Mouse (Mus musculus) MEL-GATA-1-ER (cell line): ENCODE results near the gene Alkbh4.
"Not testable (repeated sequence)": the region's sequence is repeated elsewhere in the genome, so short reads cannot be mapped to it uniquely, and the experiment has no call there.

Source experiments
- DNase-seq: peaks from one replicate; pipeline ENCODE4 v3.0.0-alpha.2; 2012; ENCODE audit warnings: low read depth; ENCODE audit errors: extremely low read depth

Alkbh4 gene

DNA sequence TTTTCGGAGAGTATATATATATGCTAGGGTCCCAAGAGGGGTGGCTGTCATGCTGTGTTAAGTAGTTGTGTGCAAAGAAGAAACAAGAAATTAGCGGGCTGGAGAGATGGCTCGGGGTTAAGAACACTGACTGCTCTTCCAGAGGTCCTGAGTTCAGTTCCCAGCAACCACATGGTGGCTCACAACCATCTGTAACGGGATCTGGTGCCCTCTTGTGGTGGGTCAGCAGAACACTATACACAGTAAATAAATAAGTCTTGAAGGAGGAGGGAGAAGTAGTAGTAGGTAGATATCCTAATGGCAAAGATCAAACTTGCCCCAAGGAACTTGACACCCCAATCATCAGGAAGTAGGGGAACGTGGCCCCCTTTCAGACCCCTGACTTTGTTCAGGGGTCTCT is 6.8 kb downstream of the Alkbh4 start:
- no peak for DNase-seq

- DNase-seq, result no peak
Measured at GRCm38 (mm10) chr5:136143161-136143755, 7.3 kb downstream of the Alkbh4 start.

DNA sequence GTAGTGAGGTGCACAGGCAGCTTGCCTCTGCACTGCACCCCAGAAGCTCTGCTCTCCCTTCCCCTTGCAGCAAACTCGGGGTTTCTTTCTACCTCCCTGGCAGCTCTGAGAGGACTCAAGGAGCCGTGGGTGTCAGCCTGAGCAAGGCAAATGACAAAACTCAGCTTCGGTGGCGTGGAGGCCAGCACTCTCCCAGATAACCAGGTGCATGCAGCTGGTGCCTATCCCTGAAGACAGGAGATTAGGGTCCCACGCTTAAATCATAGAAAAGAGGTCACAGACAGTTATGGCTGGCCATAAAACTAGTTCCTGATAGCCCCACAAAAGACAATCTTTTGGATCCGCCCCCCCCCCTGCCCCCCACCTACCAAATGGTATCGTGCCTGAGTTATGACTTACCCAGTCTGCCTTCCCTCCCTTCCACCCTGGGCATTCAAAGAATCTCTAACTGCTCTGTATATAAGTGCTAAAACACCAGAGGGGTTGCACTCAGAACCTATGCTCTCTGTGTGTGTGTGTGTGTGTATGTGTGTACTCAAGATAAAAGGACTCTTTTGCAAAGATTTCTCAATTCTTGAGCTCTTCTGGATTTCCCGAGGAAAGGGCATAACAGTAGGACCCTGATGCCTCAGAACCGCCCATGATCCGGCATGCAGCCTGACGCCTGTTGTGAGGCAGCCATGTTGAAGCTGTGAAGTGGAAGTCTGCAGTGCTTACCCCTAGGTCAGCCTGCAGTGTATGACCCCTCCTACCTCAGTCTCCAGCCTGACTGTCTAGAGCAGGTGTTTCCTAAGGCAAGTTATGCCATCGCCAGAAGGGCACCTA is 8.9 kb downstream of the Alkbh4 start:
- DNase-seq, result no peak

DNA sequence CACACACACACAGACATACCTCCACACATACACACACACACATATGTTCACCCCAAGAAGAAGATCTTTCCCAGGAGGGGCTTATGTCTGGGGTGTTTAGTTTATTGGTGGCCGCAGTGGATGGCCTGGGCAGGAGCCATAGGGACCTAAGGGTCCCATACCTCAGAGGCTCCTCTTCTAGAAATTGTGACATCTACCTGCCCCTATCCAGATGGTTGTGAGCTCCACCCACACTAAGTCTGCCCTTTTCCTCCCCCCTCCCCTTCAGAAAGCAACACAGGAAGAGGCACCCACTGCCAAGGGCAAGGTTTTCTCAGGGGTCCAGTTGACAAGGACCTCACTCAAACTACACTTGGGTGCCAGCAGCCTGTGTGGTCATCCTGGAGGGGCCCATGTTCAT is 11.0 kb downstream of the Alkbh4 start:
- DNase-seq, result no peak

GRCm38 (mm10) chr5:136147704-136148103 is 11.8 kb downstream of the Alkbh4 start:
- DNase-seq, result no peak

DNA sequence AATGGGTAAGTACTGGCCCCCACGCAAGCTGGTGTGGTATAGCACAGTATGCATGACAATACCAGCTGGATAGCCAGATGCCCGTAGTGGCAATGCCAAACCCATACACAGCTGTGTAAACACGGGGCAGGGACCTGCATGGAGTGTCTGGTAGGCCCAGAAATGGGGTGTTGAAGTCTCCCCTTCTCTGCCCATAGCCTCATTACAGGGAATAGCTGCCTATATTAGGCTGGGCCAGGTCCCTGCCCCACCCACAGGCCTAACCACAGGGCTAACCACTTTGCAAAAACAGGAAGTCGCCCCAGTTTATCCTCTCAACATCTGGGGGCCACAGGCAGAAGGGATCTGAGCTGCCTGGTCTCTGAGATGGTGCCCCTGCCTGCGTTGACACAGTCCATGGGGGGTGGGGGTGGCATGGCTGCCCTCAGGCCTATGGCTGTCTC is 13.2 kb downstream of the Alkbh4 start:
- peak; percentile 71 for DNase-seq

DNA sequence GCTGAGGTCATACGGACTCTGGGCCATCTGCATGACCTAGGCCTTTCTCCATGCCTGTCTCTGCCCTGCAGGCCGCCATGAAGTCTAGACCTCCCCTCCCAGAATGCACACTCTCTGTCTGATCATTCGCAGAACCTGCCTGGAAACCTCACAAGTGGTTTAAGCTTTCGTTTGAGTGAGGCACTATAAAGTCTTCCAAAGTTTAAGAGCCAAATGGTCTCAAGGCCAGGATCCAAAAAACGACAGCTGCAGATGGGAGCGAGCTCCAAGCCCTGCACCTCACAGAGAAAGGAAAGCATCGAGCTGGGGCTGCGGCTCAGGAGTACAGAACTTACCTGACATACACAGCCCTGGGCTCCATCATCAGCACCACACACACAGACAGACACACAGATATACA is 16.4 kb downstream of the Alkbh4 start:
- DNase-seq, result no peak

- no peak for DNase-seq
Measured at GRCm38 (mm10) chr5:136155399-136155798, 19.5 kb downstream of the Alkbh4 start.

DNA sequence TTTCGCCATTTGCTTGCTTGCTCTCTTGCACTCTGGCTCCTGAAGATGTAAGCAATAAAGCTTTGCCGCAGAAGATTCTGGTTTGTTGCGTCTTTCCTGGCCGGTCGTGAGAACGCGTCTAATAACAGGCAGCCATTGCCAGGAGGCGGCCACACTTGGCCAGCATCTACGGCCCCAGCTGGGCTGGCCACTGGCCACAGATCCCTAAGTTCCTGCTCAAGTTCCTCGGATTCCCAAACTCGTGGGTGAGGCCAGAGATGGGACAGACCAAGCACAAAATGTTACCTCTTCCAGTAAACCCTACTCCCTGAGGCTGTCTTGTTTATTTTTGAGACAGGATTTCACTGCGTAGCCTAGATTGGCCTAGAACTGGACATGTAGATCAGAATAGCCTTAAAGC is 24.1 kb downstream of the Alkbh4 start:
- DNase-seq, result not testable (repeated sequence)

DNA sequence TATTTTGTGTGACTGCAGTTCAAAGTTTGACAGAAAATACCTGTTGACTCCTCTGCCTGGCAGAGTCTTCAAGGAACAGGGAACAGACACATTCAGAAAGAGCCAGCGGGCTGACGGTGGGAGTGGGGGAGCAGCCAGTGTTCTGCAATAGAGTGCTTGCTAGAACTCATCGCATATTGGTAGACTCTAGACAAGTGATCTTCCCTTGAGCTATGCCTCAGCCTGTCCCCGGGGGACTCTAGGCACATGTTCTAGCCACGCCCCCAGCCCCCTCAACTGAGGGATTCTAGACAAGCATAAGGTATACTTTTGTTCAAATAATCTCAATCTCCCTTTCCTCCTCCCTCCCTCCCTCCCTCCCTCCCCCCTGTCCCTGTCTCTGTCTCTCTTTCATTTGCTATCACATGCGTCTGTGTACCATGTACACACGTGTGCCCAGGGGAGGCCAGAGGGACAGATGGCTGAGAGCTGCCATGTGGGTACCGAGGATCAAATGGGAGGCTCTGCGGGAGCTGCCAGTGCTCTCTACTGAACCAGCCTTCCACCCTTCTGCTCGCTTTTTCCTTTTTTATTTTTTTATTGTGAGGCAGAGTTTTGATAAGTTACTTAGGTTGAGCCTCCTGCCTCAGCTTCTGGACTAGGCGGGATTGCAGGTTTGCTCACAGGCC is 28.0 kb downstream of the Alkbh4 start:
- DNase-seq, result no peak

GRCm38 (mm10) chr5:136165246-136165645 is 29.3 kb downstream of the Alkbh4 start:
- DNase-seq, result no peak

DNA sequence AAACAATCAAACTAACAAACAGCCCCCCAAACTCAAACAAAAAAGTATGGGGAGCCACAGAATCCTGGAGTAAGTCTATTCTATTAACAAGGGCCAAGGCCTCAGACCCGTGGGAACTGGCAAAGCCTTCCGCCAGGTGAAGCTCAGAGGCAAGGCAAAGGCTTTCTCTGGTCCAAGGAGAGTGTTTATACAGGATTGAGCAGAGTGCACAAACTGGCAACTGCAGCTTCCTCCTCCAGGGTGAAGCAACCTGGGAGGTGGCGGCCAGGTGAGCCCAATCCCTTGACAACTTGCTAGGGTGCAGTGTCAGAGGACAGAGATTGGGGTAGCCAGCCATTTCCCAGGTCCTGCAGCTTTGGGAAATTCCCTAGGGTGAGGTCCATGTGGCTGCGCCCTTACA is 31.4 kb downstream of the Alkbh4 start:
- DNase-seq, result no peak

DNA sequence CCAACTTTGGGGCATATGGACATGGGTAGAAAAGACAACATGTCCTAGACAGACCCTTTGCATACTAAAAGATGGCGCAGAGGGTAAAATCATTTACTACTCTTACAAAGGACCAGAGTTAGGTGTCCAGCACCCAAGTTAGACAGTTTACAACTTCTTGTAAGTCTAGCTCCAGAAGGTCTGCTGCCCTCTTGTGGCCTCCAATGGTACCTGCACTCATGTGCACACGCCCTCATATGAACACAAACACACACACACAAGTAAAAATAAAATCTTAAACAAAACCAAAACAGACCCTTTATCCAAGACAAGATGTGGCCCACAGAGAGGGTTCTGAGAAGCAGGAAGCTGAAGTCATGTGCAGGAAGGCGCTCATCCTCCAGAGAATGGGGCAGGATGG is 32.1 kb downstream of the Alkbh4 start:
- DNase-seq, result no peak

DNA sequence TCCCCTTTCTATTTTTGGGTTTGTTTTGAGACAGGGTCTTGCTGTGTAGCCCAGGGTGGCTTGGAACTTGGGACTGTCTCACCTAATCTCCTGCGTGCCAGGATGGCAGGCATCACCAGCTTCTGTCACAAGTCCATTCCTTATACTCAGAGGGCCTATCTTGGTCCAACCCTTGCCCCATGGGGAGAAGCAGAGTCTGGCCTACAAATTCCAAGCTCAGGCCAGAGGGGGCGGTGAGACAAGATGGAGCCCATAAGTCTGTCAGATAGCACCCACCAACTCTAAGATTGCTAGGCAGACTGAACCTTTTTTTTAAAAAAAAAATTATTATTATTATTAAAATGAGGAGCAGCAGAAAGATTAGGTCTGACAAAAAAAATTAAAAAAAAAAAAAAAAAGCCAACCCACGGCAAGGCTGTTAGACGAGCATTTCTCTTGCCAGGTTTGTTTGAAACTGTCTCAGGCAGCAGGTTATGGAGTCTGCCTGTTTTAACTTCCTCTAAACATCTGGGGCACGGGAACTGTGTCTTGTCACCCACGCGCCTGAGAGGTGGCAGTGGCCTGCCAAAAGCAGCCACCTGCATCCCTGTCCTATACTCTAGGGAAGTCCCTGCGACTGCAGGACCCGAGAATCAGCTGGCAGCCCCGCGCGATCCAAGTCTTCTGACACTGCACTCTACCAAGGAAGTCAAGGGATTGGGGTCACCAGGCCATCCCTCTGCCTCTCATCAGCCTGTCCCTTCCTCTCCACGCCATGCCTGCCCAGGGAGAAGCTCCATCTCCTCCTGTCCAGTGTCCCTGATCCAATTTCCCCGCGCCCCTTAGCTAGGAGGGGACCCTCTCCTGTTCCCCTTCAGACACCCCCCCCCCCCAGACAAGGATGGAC is 33.9 kb downstream of the Alkbh4 start:
- peak; percentile 61 for DNase-seq

- DNase-seq, result peak; percentile 36
Measured at GRCm38 (mm10) chr5:136170512-136171362, 34.8 kb downstream of the Alkbh4 start, which contains the start of gene Orai2. Gene Orai2 (minus strand): TSS chr5:136170713.

DNA sequence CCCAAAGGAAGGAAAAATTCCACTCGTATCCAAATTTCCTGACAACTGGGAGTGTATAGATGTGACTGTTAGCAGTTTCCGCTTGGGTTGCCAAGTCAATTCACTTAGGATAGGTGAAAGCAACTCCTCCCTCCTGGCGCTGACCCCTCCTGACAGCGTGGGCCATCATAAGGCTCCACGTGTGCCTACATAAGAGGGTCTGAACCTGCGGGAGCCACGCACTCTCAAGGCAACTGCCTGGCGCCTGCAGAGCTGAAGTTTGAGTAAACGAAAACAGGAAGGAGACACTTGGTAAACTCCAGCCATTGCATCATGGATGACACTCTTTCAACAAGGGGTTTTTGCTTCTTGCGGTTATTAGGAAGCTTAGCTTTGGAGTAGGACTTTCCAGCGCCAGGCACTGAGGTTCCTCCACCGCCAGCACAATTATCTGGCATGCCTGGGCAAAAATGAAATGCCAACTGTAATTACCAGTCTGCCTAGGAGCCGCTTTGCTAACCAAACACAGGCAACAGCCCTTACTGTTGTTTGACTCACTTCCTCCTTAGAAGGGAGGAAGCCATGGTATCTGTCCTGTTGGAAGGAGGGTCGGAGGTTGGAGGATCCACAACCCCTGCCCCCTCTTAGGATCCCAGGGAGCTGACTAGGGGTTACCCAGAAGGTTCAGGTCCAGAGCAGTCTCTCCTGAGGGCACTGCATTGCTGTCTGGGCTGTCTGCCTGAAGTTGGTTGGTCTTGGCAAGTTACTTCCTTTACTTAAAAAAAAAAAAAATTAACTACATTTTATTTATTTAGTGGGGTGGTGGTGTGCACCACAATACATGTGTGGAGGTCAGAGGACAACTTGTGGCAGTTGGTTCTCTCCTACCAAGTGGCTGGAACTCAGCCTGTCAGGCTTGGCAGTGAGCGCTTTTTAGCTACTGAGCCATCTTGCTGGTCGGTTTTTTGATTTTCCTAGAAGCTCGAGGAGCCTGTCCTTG is 35.7 kb downstream of the Alkbh4 start:
- DNase-seq, result peak; percentile 41

DNA sequence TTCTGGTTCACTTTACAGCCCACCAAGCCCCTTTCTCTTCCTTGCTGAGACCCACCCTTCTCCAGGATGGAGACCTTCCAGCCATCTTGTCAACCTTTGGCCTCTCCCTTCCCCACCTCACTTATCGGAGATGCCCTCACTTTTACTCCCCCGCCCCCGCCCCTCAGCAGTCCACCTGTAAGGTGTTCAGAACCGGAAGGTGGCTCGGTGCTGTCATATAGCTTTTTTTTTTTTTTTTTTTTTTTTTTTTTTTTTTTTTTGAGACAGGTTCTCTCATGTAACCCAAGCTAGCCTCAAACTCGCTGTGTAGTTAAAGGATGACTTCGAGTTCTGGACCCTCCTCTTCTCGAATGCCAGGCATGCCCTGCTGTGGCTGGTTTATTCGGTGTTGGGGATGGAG is 37.0 kb downstream of the Alkbh4 start:
- no peak for DNase-seq

DNA sequence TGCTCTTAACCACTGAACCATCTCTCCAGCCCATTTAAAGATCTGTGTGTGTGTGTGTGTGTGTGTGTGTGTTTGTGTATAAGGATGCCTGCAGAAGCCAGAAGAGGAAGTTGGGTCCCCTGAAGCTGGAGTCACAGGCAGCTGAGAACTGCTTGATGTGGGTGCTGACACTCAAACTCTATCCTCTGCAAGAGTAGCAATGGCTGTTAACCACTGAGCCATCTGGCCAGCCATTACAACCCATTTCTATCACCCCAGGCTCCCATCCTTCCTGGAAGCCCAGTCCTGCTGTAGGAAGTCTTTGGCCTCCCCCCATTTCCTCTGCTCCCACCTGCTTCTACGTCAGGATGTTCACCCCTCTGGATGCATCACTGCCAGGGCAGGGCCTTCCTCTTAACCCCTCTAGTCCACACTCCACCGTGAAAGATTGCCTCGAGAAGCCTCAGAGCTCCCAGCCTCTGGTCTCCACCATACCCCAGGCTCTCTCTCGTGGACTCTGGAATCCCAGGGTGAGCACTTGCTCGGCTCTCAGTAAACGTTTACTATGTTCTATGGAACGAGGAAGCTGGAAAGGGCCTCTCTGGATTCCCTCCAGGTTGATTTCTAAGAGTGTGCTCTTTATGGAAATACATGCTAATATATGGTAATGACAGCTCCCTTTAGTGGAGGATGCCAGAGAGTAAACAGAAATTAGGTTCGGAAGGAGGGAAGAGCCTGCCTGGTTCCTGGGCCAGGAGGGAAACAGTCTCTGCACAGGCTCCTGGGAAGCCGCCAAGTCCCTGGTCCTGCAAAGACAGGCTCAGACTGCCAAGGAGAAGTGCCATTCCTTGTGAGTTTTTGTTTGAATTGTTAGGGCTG is 37.9 kb downstream of the Alkbh4 start:
- DNase-seq, result peak; percentile 75
